In genomic region chr15:101070762-101071161, GRCm38 (mm10) we compare ENCODE assay signal across 12 mouse cellular contexts. TPM values are rescaled to one million over a fixed set of nuclear protein-coding genes. Genes with fewer than 3 reads are reported as not detected.
DNase-seq lines count a peak whose midpoint lies in the region; ATAC-seq lines count a peak whose summit lies in the region.
"Had no signal": no experiment of that assay in that cellular context is flagged by ENCODE, and none has a peak within 500 bp of the region (broad histone marks: within the 10 kb centered on the region; RNA-seq: fewer than 3 reads in every experiment).

No protein-coding gene starts in this region.

- no peaks in the 10 kb centered on the region for H3K9me3 ChIP-seq in heart, embryonic 10.5 days
- H3K9me3 ChIP-seq in forebrain, embryonic 16.5 days (ENCODE audit: control insufficient read depth, low read length): no peaks in the 10 kb centered on the region
- H3K9me3 ChIP-seq: liver, embryonic 13.5 days had no signal

- H3K4me2 ChIP-seq in forebrain, embryonic 16.5 days (ENCODE audit: low read length): no peak overlapping the region
- H3K4me2 ChIP-seq: liver, embryonic 13.5 days had no signal

- no peak for DNase-seq in heart, embryonic 10.5 days (ENCODE audit: low spot score)
- no peak for DNase-seq in heart, adult 9 months (ENCODE audit: low spot score in 2 of 2)
- DNase-seq in fat pad, adult 2 months (ENCODE audit: extremely low read depth, low read depth, low spot score): peak; percentile 61
- peak; percentile 68 to 89 for DNase-seq in kidney, postnatal 25 days
- peak; percentile 70 to 81 for DNase-seq in lung, postnatal 4 days
- DNase-seq in thymus, postnatal 14 days: no peak
- no peak for DNase-seq in left cerebral cortex, adult 9 months (ENCODE audit: low spot score in 2 of 2)
- DNase-seq: heart, adult 18-20 months; liver, embryonic 13.5 days; spleen, adult 18-20 months had no signal

- H3K4me3 ChIP-seq in heart, embryonic 10.5 days: no peak overlapping the region
- H3K4me3 ChIP-seq in forebrain, embryonic 16.5 days (replicated peaks; ENCODE audit: low read length): no peak overlapping the region
- H3K4me3 ChIP-seq: liver, embryonic 13.5 days had no signal

- H3K36me3 ChIP-seq in heart, embryonic 10.5 days: no peaks in the 10 kb centered on the region
- no peaks in the 10 kb centered on the region for H3K36me3 ChIP-seq in forebrain, embryonic 16.5 days (ENCODE audit: control insufficient read depth, insufficient read depth)
- H3K36me3 ChIP-seq: liver, embryonic 13.5 days had no signal

- no peaks in the 10 kb centered on the region; the same call in 1 of the 2 replicates for H3K27me3 ChIP-seq in heart, embryonic 10.5 days (ENCODE audit: insufficient read depth, poor library complexity, severe bottlenecking)
- H3K27me3 ChIP-seq in forebrain, embryonic 16.5 days (replicated peaks; ENCODE audit: control insufficient read depth, insufficient read depth, low read length): peaks cover under 1% of the 10 kb centered on the region; the same call in 1 of the 2 replicates

- 10% methylated on average over 5 of the region's 5 CpGs for WGBS in heart, embryonic 10.5 days
- WGBS in forebrain, embryonic 16.5 days: 41% methylated on average over 5 of the region's 5 CpGs

- no peak for ATAC-seq in forebrain, embryonic 16.5 days

- peaks cover 79% of the 10 kb centered on the region for H3K4me1 ChIP-seq in heart, embryonic 10.5 days
- 0 out of 2 replicates have a peak, but pooled peaks cover 2% of the 10 kb centered on the region for H3K4me1 ChIP-seq in forebrain, embryonic 16.5 days (replicated peaks; ENCODE audit: control insufficient read depth, insufficient read depth, low read length)

- H3K9ac ChIP-seq in forebrain, embryonic 16.5 days (replicated peaks; ENCODE audit: low read depth, low read length): no peak overlapping the region
- H3K9ac ChIP-seq: liver, embryonic 13.5 days had no signal

- peak overlapping the region; percentile 52 for H3K27ac ChIP-seq in heart, embryonic 10.5 days
- H3K27ac ChIP-seq in forebrain, embryonic 16.5 days (ENCODE audit: low read length): no peak overlapping the region
- H3K27ac ChIP-seq: liver, embryonic 13.5 days had no signal

RNA-seq across cellular contexts. Expression of gene Fignl2, which starts 7.6 kb away (rescaled TPM):
- 0.28 and 0.60 TPM in 2 replicates for polyA plus RNA-seq in heart, embryonic 10.5 days (2016; fragmentation: Nextera tagmentation; extraction: Ambion mirVana)
- 0.05 TPM in 1 of 2 replicates, not detected in the other for polyA plus RNA-seq in forebrain, embryonic 16.5 days (2015; fragmentation: Nextera tagmentation; extraction: Ambion mirVana)

RNA-seq across cellular contexts. Expression of gene Gm47841, which starts 23.6 kb away (rescaled TPM):
- not detected in 2 replicates for polyA plus RNA-seq in heart, embryonic 10.5 days (2016; fragmentation: Nextera tagmentation; extraction: Ambion mirVana)
- polyA plus RNA-seq in forebrain, embryonic 16.5 days (2015; fragmentation: Nextera tagmentation; extraction: Ambion mirVana): not detected in 2 replicates
- polyA plus RNA-seq: large intestine, adult 2 months; liver, embryonic 13.5 days had no signal

RNA-seq across cellular contexts. Expression of gene Ankrd33, which starts 44.8 kb away (rescaled TPM):
- not detected in 2 replicates for polyA plus RNA-seq in heart, embryonic 10.5 days (2016; fragmentation: Nextera tagmentation; extraction: Ambion mirVana)
- not detected in 2 replicates for polyA plus RNA-seq in forebrain, embryonic 16.5 days (2015; fragmentation: Nextera tagmentation; extraction: Ambion mirVana)
- polyA plus RNA-seq: large intestine, adult 2 months; liver, embryonic 13.5 days had no signal

RNA-seq across cellular contexts. Expression of gene Acvrl1, which starts 57.6 kb away (rescaled TPM):
- 2.7 and 5.2 TPM in 2 replicates for polyA plus RNA-seq in heart, embryonic 10.5 days (2016; fragmentation: Nextera tagmentation; extraction: Ambion mirVana)
- polyA plus RNA-seq in forebrain, embryonic 16.5 days (2015; fragmentation: Nextera tagmentation; extraction: Ambion mirVana): 8.0 and 8.4 TPM in 2 replicates

Comparison
In these comparisons a context has a peak if more than half of its experiments do, and no peak if none do; other contexts are left out.
1. DNase-seq: peak in fat pad, adult 2 months (single experiment), kidney, postnatal 25 days (2 of 2) and lung, postnatal 4 days (2 of 2); none in heart, embryonic 10.5 days (single experiment), heart, adult 9 months (0 of 2), thymus, postnatal 14 days (single experiment) and left cerebral cortex, adult 9 months (0 of 2).